In the genomic region with DNA sequence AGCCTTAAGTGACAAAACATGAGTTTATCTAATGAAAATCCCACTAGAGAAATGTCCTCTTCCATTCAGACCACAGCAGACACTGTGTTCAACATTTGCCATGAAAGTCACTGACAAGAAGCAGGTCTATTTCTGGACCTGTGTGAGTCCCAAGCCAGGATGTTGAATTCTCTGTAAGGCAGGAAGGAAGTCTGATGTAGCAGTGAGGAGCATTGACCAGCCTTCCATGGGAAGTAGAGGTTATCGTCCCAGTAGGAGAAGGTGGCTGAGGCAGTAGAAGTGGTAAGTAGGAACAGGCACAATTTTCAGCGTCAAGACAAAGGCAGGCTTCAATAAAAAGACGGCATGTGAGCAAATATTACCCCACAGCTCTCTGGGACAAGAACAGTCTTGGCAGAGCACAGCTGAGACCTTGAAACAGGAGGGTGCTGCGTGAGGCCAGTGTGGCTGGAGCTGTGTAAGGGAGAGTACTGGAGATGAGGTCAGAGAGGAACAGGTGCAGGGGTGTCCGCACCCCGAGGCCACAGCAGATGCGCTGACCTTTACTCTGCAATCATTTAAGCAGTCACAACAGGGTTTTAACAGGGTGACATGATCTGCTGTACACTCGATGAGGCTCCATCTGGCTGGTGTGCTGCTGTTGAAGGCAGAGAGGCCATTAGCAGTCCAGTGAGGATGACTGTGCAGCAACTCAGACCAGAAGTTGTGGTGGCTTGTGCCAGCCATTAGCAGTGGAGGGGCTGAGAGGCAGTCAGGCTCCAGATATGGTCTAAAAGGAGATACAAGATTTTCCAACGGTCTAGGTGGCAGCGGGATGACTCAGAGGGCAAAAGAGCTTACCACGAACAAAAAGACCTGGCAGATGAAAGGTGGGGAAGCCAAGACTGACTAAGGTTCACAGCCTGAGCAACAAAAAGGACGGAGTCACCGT, we compare ENCODE assay signal across 10 mouse cellular contexts. TPM values are rescaled to one million over a fixed set of nuclear protein-coding genes. Genes with fewer than 3 reads are reported as not detected.
DNase-seq lines count a peak whose midpoint lies in the region; ATAC-seq lines count a peak whose summit lies in the region.
"Had no signal": no experiment of that assay in that cellular context is flagged by ENCODE, and none has a peak within 500 bp of the region (broad histone marks: within the 10 kb centered on the region; RNA-seq: fewer than 3 reads in every experiment).

No protein-coding gene starts in this region.

- peaks cover 10% of the 10 kb centered on the region; the same call in 1 of the 2 replicates for H3K4me1 ChIP-seq in forebrain, embryonic 10.5 days
- peaks cover 11% of the 10 kb centered on the region; the same call in 1 of the 2 replicates for H3K4me1 ChIP-seq in forebrain, embryonic 13.5 days
- H3K4me1 ChIP-seq in hindbrain, embryonic 14.5 days (replicated peaks; ENCODE audit: control insufficient read depth, insufficient read depth, low read length), result no peaks in the 10 kb centered on the region

- no peak overlapping the region for H3K4me2 ChIP-seq in forebrain, embryonic 13.5 days
- H3K4me2 ChIP-seq in hindbrain, embryonic 14.5 days (replicated peaks), result no peak overlapping the region
- H3K4me2 ChIP-seq: liver, embryonic 15.5 days had no signal

- H3K9me3 ChIP-seq in forebrain, embryonic 10.5 days, result peaks cover 12% of the 10 kb centered on the region; the same call in 1 of the 2 replicates
- 0 out of 2 replicates have a peak, but pooled peaks cover 5% of the 10 kb centered on the region for H3K9me3 ChIP-seq in forebrain, embryonic 13.5 days (replicated peaks)
- H3K9me3 ChIP-seq in hindbrain, embryonic 14.5 days (ENCODE audit: control insufficient read depth, low read length), result no peaks in the 10 kb centered on the region
- H3K9me3 ChIP-seq: liver, embryonic 15.5 days had no signal

- no peaks in the 10 kb centered on the region for H3K36me3 ChIP-seq in forebrain, embryonic 10.5 days (replicated peaks)
- H3K36me3 ChIP-seq in forebrain, embryonic 13.5 days (ENCODE audit: poor library complexity, severe bottlenecking), result no peaks in the 10 kb centered on the region
- no peaks in the 10 kb centered on the region for H3K36me3 ChIP-seq in hindbrain, embryonic 14.5 days (replicated peaks; ENCODE audit: control insufficient read depth, insufficient read depth)
- H3K36me3 ChIP-seq: liver, embryonic 15.5 days had no signal

- H3K27ac ChIP-seq in forebrain, embryonic 10.5 days, result peak overlapping the region; percentile 27
- H3K27ac ChIP-seq in forebrain, embryonic 13.5 days, result no peak overlapping the region
- H3K27ac ChIP-seq in hindbrain, embryonic 14.5 days, result no peak overlapping the region
- H3K27ac ChIP-seq: liver, embryonic 15.5 days had no signal

- 78% methylated on average over 13 of the region's 13 CpGs for WGBS in forebrain, embryonic 10.5 days
- 75% methylated on average over 13 of the region's 13 CpGs for WGBS in forebrain, embryonic 13.5 days
- 75% methylated on average over 13 of the region's 13 CpGs for WGBS in hindbrain, embryonic 14.5 days

- DNase-seq in forebrain, embryonic 10.5 days (ENCODE audit: extremely low spot score, low spot score), result no peak
- peak; percentile 12 for DNase-seq in 3T3-L1 (ENCODE audit: low read depth, low spot score)
- DNase-seq in gastrocnemius, adult 18-20 months (ENCODE audit: low spot score), result peak; percentile 68
- peak; percentile 21 for DNase-seq in hindbrain, embryonic 14.5 days (ENCODE audit: low spot score)
- DNase-seq in layer of hippocampus, postnatal 14 days (ENCODE audit: low spot score in 2 of 2), result no peak
- no peak for DNase-seq in kidney, postnatal 36 days
- no peak for DNase-seq in lung, postnatal 14 days
- DNase-seq: B cell, adult 2 months had no signal

- no peak overlapping the region for H3K9ac ChIP-seq in forebrain, embryonic 13.5 days
- no peak overlapping the region for H3K9ac ChIP-seq in hindbrain, embryonic 14.5 days
- H3K9ac ChIP-seq: liver, embryonic 15.5 days had no signal

- H3K4me3 ChIP-seq in forebrain, embryonic 10.5 days, result no peak overlapping the region
- H3K4me3 ChIP-seq in forebrain, embryonic 13.5 days, result no peak overlapping the region
- no peak overlapping the region for H3K4me3 ChIP-seq in hindbrain, embryonic 14.5 days (replicated peaks; ENCODE audit: low read length)
- H3K4me3 ChIP-seq: liver, embryonic 15.5 days had no signal

- no peaks in the 10 kb centered on the region for H3K27me3 ChIP-seq in forebrain, embryonic 10.5 days (ENCODE audit: poor library complexity, severe bottlenecking)
- no peaks in the 10 kb centered on the region for H3K27me3 ChIP-seq in forebrain, embryonic 13.5 days
- H3K27me3 ChIP-seq in hindbrain, embryonic 14.5 days (ENCODE audit: control insufficient read depth, insufficient read depth, low read length), result no peaks in the 10 kb centered on the region

- no peak for ATAC-seq in forebrain, embryonic 13.5 days
- no peak for ATAC-seq in hindbrain, embryonic 14.5 days (ENCODE audit: low FRiP score)

RNA-seq across cellular contexts. Expression of a gene that starts 21.8 kb away (rescaled TPM):
- polyA plus RNA-seq in forebrain, embryonic 10.5 days (2016; fragmentation: Nextera tagmentation; extraction: Ambion mirVana), result 64.6 and 74.8 TPM in 2 replicates
- polyA plus RNA-seq in forebrain, embryonic 13.5 days (2015; fragmentation: Nextera tagmentation; extraction: Ambion mirVana), result 125 and 139 TPM in 2 replicates
- 10 to 100 TPM; 10.6 to 13.5 TPM for total RNA-seq in gastrocnemius, adult 18-20 months (2021)
- polyA plus RNA-seq in hindbrain, embryonic 14.5 days (2014; fragmentation: Nextera tagmentation; extraction: Ambion mirVana), result 51.2 and 57.5 TPM in 2 replicates
- 10 to 100 TPM; 31.2 to 42.6 TPM for total RNA-seq in layer of hippocampus, postnatal 14 days (2021)

Comparison
In these comparisons a context has a peak if more than half of its experiments do, and no peak if none do; other contexts are left out.
1. DNase-seq: peak in 3T3-L1 (single experiment), gastrocnemius, adult 18-20 months (single experiment) and hindbrain, embryonic 14.5 days (single experiment); none in forebrain, embryonic 10.5 days (single experiment), layer of hippocampus, postnatal 14 days (0 of 2), kidney, postnatal 36 days (0 of 2) and lung, postnatal 14 days (single experiment).